Mouse (Mus musculus): ENCODE results near the gene Vmn1r95.
"Not testable (repeated sequence)": the region's sequence is repeated elsewhere in the genome, so short reads cannot be mapped to it uniquely, and the experiment has no call there.

Vmn1r95 gene

GRCm38 (mm10) chr7:20193410-20193809 is at the start of gene Vmn1r95:
Gene Vmn1r95 (plus strand): TSS chr7:20193710.
- not testable (repeated sequence) for DNase-seq

GRCm38 (mm10) chr7:20168277-20168676 is 25.2 kb upstream of the Vmn1r95 start, which contains the start of gene Vmn1r94:
Gene Vmn1r94 (minus strand): TSS chr7:20168377.
- not testable (repeated sequence) for DNase-seq

GRCm38 (mm10) chr7:20205507-20205906 is 12.0 kb downstream of the Vmn1r95 start, which contains the start of gene Gm6164:
Gene Gm6164 (minus strand): TSS chr7:20205607.
- not testable (repeated sequence) for DNase-seq

- not testable (repeated sequence) for DNase-seq
Observed at GRCm38 (mm10) chr7:20233728-20234127, 40.2 kb downstream of the Vmn1r95 start, which contains the start of gene Gm4498. Gene Gm4498 (minus strand): TSS chr7:20233828.

Data from spleen, adult 18-20 months (tissue).